Mouse (Mus musculus): Measurements from ENCODE around the gene Mettl8. TPM values are rescaled to one million over a fixed set of nuclear protein-coding genes. Genes with fewer than 3 reads are reported as not detected.

Gene Mettl8
- total and polyA plus RNA-seq, 2 experiments from 2014 or later, result 8.7 to 8.9 TPM

DNA sequence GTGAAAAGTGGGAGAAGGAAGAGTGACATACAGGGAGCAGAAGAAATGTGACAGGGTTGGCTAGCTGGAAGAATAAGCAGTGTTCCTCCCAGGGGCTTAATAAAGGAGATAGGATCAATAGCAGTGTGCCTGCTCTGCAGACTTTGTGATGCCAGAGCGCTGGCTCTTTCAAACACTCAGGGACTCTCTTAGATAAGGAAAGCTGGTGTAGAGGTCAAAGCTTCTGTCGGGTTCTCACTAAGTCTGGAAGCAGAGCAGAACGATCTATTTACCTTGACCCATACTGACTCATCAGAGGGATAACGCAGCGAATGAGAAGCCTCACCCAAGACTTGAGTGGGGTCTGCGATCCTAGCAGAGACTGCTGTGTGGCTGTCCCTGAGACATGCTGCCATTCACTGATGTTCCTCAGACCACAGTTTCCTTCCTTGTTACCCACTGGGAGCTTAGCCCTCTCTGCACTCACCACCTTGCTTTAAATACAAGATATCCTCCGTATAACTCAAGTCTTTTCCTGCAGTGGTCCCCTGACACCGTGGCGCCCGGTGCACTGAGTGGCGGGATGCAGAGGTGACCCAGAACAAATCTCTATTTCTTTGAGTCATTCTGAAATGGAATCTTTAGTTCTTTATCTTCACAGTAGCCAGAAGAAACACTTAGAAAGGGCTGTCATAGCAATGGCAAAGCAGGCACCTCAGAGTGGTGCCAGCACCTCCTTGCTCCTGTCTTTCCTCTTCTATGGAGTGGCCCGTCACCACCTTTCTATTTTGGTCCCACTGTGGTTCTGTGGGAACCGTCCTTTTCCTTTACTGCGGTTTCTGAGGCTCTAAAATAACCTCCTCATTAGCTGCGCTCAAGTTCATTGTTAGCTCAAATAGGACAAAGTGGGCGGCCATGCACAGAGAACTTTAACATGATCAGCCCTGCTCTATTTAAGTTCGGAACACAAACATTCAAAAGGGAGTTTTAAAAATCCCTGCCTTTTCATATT is 65.9 kb downstream of the Mettl8 start:
- Histone ChIP-seq H3K4me2 (ENCODE audit: low read depth) (no peak overlapping the region), H3K9me3 (ENCODE audit: low read length) (no peaks in the 10 kb centered on the region), H3K4me3 (ENCODE audit: low read depth, low read length) (no peak overlapping the region), H3K36me3 (ENCODE audit: insufficient read depth) (no peaks in the 10 kb centered on the region), H3K9ac (no peak overlapping the region), H3K4me1 (ENCODE audit: insufficient read depth) (no peaks in the 10 kb centered on the region), H3K27ac (ENCODE audit: low read depth, low read length) (no peak overlapping the region), H3K27me3 (ENCODE audit: insufficient read depth, low read length) (no peaks in the 10 kb centered on the region)
- WGBS, result 42% methylated on average over 17 of the region's 17 CpGs
- ATAC-seq, result no peak
- no peak for DNase-seq
- no peak for TF ChIP-seq CTCF (IDR thresholded peaks at IDR 0.05; ENCODE audit: low read depth)

DNA sequence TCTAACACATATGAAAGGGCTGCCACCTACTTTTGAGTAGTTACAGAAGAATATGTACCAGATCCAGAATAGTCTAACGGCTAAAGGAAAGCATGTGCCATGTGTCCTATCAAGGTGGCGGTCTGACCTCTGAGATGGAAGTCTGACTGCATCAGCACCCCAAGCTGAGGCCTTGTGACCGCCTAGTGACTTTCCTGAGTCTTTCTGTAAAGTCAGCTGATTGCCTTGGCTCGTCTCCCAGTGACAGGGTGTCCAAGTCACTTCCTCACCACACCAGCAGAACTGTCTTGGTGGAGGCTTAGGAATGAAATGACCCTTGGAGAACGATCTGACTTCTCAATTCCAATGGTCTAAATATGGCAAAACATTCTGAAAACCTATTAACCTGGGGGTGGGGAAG is 77.1 kb downstream of the Mettl8 start:
- Histone ChIP-seq H3K4me2 (ENCODE audit: low read depth) (no peak overlapping the region), H3K9ac (no peak overlapping the region), H3K9me3 (ENCODE audit: low read length) (no peaks in the 10 kb centered on the region), H3K4me1 (ENCODE audit: insufficient read depth) (no peaks in the 10 kb centered on the region), H3K27ac (ENCODE audit: low read depth, low read length) (no peak overlapping the region), H3K36me3 (ENCODE audit: insufficient read depth) (peaks cover 6% of the 10 kb centered on the region), H3K27me3 (ENCODE audit: insufficient read depth, low read length) (no peaks in the 10 kb centered on the region), H3K4me3 (ENCODE audit: low read depth, low read length) (no peak overlapping the region)
- no peak for DNase-seq
- WGBS, result 92% methylated on average over 5 of the region's 5 CpGs
- TF ChIP-seq CTCF (IDR thresholded peaks at IDR 0.05; ENCODE audit: low read depth), result no peak
- no peak for ATAC-seq

DNA sequence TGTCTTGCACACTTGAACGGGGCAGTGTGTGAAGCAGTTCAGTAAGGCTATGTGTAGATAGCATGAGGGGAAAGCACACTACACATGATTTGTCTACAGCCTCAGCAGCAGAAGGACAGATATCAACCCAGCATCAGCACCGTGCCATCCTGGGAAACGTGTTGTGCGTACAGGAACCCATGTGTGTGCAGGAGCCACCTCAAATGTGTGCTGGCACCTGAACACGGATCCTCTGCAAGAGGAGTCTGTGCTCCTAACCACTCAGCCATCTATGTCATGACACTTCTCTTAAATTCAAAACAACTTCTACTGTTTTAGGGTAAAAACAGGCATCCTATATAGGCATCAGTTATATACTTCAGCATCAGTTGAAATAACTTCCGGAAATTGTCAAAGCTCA is 80.6 kb downstream of the Mettl8 start:
- no peak for DNase-seq
- no peaks in the 10 kb centered on the region for H3K4me1 ChIP-seq (ENCODE audit: insufficient read depth)
- 97% methylated on average over 6 of the region's 6 CpGs for WGBS
- no peak overlapping the region for H3K4me3 ChIP-seq (ENCODE audit: low read depth, low read length)
- no peak overlapping the region for H3K9ac ChIP-seq
- no peak for ATAC-seq
- H3K9me3 ChIP-seq (ENCODE audit: low read length), result no peaks in the 10 kb centered on the region
- no peak overlapping the region for H3K4me2 ChIP-seq (ENCODE audit: low read depth)
- no peaks in the 10 kb centered on the region for H3K27me3 ChIP-seq (ENCODE audit: insufficient read depth, low read length)
- TF ChIP-seq CTCF (IDR thresholded peaks at IDR 0.05; ENCODE audit: low read depth), result no peak
- H3K27ac ChIP-seq (ENCODE audit: low read depth, low read length), result no peak overlapping the region
- H3K36me3 ChIP-seq (ENCODE audit: insufficient read depth), result peaks cover 3% of the 10 kb centered on the region

DNA sequence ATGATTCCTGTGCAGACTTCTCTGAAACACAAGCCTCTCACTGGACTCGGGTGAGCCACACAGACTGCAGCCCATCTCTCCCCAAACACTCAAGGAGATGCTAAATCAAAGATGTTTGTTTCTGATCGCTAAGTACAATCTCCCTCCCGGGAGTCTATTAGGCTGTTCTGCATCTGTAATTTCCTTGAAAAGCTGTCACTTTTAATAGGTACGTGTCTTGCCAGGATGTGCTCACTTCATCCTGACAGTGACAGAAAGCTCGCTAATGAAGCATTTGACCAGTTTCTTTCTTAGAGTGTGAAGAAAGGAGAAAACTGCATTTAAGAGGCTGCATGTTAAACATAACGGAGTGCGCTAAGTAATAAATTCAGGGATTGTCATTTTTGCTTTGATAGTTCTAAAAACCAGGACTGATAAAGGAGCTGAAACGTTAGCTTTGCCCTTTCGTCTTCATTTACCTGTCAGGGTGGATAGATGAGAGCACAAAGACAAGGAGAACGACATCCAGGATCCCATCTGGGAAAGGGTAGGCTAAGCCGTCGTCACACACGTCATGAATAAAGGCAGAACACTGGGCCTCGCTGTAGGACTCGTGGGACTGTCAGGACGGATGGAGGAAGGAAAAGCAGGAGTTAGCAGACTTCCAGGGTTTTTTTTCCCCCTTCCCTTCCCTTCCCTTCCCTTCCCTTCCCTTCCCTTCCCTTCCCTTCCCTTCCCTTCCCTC is 82.4 kb downstream of the Mettl8 start:
- peak; percentile 45 for DNase-seq
- no peak for TF ChIP-seq CTCF (IDR thresholded peaks at IDR 0.05; ENCODE audit: low read depth)
- Histone ChIP-seq H3K9ac (no peak overlapping the region), H3K36me3 (ENCODE audit: insufficient read depth) (no peaks in the 10 kb centered on the region), H3K4me2 (ENCODE audit: low read depth) (peak overlapping the region; percentile 20; the same call in 1 of the 2 replicates), H3K27ac (ENCODE audit: low read depth, low read length) (peak overlapping the region; percentile 35; the same call in 1 of the 2 replicates), H3K27me3 (ENCODE audit: insufficient read depth, low read length) (no peaks in the 10 kb centered on the region), H3K9me3 (ENCODE audit: low read length) (no peaks in the 10 kb centered on the region), H3K4me1 (ENCODE audit: insufficient read depth) (no peaks in the 10 kb centered on the region), H3K4me3 (ENCODE audit: low read depth, low read length) (0 out of 2 replicates have a peak overlapping the region, but pooled peaks have one; percentile 7)
- WGBS, result 37% methylated on average over 16 of the region's 16 CpGs
- peak; percentile 74; the same call in 1 of the 2 replicates for ATAC-seq

DNA sequence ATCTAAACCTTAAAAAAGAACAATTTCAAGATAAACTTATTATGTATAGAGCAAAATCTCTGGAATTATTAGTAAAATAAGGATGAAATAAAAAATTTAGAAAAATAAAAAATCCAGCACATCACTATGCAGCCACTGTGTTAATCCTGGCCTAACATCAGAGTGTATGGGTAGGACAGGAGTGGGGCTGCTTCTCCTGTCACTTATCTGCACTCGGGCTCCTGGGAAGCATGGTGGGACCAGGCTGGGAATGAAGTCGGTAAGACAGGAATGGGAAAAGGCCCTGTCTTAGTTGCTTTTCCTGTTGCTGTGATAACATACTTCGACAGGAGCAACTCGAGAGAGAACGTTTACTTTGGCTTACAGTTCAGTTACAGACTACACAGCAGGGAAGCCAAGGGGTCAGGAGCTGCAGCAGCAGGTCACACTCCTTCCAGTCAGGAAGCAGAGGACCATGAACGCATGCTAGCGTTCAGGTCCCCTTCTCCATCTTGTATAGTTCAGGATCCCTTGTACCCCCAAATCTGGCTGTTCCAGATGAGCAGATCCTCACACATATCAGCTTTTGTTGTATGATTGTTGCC is 85.1 kb downstream of the Mettl8 start:
- 61% methylated on average over 7 of the region's 7 CpGs for WGBS
- no peak overlapping the region for H3K4me2 ChIP-seq (ENCODE audit: low read depth)
- no peak for DNase-seq

DNA sequence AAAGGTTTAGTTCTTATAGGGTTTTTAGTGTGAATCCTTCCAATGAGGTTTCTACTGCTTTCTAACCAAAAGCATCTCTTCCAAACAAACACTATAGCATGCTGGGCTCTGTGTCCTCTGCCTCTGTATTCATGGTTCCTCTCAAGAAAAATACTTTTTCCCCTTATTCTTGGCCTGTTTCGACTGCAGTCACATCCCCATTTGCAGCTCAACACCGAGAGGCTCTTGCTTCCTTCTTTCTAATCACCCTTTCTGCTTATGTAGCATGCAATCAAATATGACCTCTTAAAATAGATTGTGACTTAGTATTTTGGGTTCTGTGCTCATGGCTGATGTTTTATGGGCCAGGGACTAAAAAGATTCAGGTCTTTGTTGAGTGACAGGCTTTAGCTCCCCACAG is 87.1 kb downstream of the Mettl8 start:
- Histone ChIP-seq H3K27ac (ENCODE audit: low read depth, low read length) (no peak overlapping the region), H3K4me2 (ENCODE audit: low read depth) (no peak overlapping the region), H3K36me3 (ENCODE audit: insufficient read depth) (no peaks in the 10 kb centered on the region; the same call in 1 of the 2 replicates), H3K9ac (no peak overlapping the region), H3K4me3 (ENCODE audit: low read depth, low read length) (no peak overlapping the region), H3K4me1 (ENCODE audit: insufficient read depth) (no peaks in the 10 kb centered on the region), H3K27me3 (ENCODE audit: insufficient read depth, low read length) (no peaks in the 10 kb centered on the region), H3K9me3 (ENCODE audit: low read length) (no peaks in the 10 kb centered on the region)
- TF ChIP-seq CTCF (IDR thresholded peaks at IDR 0.05; ENCODE audit: low read depth), result no peak
- DNase-seq (no peak), ATAC-seq (no peak)
- WGBS, result 80% methylated on average over 2 of the region's 2 CpGs

More for the DNA sequence above, 85.1 kb downstream of the Mettl8 start:
- H3K4me1 ChIP-seq (ENCODE audit: insufficient read depth), result no peaks in the 10 kb centered on the region
- no peak for TF ChIP-seq CTCF (IDR thresholded peaks at IDR 0.05; ENCODE audit: low read depth)
- no peak overlapping the region for H3K4me3 ChIP-seq (ENCODE audit: low read depth, low read length)
- no peaks in the 10 kb centered on the region for H3K9me3 ChIP-seq (ENCODE audit: low read length)
- no peak for ATAC-seq
- H3K27ac ChIP-seq (ENCODE audit: low read depth, low read length), result no peak overlapping the region
- no peaks in the 10 kb centered on the region for H3K27me3 ChIP-seq (ENCODE audit: insufficient read depth, low read length)
- no peak overlapping the region for H3K9ac ChIP-seq
- H3K36me3 ChIP-seq (ENCODE audit: insufficient read depth), result no peaks in the 10 kb centered on the region; the same call in 1 of the 2 replicates

Measured in forebrain, postnatal 0 days (tissue).